Mouse (Mus musculus) testis, adult 2 months (tissue): ENCODE results near the gene Cops2.

Experiments
- CTCF ChIP-seq: fragments of 200-500 bp; IDR thresholded peaks from 2 replicates; pipeline ENCODE4 v1.5.1; 2012; ENCODE audit warnings: low read depth, mild to moderate bottlenecking, inconsistent platforms, low read length, moderate library complexity; ENCODE audit not compliant: control insufficient read depth, insufficient read depth, insufficient replicate concordance
- POLR2A ChIP-seq: fragments of 200-500 bp; IDR thresholded peaks from 2 replicates; pipeline ENCODE4 v1.6.1; 2012; ENCODE audit warnings: low read depth, mild to moderate bottlenecking, inconsistent platforms, low read length, moderate library complexity; ENCODE audit not compliant: control insufficient read depth

DNA sequence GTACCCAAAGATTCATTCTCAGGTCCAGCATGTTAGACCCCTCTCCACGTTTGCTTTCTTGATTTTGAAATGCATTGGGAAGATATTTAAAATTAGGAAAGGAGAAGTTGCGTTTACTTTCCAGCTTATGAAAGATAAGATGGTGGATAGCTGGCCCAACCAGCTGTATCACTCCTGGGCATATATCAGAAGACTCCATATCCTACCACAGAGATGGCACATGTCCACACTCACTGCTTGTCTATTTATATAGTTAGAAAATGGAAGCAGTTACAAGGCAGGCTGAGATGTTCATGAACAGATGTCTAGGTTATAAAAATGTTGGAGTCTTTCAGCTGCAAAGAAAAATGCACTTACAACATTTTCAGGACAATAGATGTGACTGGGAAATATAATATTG lies 47.6 kb downstream of the Cops2 start:
- TF ChIP-seq POLR2A (no peak), CTCF (no peak)
